Mouse (Mus musculus) thymus, postnatal 10 days (tissue): ENCODE results near the gene Gm20518.

Experiments used
- DNase-seq, 2 experiments: peaks; one replicate each; pipeline ENCODE4 v3.0.0; 2021; ENCODE audit warnings: low spot score in 2 of 2

Gm20518 gene

DNA sequence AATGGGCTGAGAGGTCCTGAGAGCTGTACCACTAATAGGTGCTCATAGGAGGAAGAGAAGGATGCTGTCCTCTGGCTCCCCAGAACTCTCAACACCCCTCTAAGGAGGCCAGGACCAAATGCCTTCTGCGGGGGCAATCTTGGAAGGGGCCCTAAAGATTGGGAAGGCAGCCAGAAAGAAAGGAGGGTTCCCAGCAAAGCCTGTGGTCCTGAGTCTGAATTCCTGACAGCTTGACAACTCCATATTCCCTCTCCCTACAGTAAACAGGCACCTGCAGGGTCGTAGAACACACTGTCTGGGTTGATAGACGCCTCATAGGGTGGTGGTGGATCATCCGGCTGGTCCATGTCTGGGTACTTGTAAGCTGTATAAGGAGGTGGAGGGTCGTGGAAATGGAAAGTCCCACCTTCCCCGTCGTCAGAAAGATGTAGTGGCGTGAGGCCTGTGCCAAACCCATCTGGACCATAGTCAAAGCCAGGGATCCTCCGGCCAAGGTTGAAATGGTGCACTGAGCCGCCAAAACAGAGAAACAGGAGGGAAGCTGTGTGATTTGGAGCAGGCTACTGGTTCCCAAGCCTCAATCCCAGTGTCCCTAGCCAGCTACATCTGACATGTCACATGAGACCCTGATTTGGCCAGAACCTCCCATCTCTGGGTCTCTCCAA is 47.6 kb downstream of the Gm20518 start:
- DNase-seq, result no peak

DNA sequence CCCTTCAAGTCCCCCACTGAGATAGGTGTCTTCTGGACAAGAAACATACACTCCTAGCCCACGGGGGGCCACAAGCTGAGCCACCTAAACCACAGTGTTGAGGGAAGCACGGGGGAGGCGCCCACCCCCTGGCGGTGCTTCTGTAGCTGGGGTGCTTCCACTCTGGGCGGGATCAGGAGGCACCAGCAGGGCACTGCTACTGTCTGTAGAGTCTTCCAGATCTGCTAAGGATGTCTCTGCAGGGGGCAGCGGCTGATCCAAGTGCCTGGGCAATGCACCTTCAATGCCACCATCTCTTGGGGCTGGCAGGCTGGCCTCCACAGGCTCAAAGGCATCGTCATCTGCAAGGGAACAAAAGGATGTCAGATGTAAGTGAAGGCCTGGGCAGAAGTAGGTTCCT is 49.0 kb downstream of the Gm20518 start:
- DNase-seq, result no peak

DNA sequence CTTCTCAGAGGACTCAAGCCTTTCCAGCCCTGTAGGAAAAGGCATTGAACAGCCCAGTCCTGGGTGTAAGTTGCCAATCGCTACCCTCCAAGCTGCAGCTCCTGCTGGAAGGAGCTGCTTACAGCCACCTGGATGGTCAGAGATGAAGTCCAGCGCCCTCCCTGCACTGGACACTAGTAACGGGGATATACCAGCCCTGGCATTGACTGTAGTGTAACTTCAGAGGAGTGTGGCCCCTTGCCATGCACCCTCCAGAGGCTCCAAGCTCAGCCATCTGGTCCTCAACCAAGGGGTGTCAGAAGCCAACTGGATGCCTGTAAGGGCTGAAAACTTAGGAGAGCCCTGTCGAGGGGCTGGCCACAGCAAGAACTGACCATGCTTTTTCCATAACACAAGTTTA is 51.5 kb downstream of the Gm20518 start:
- no peak for DNase-seq

DNA sequence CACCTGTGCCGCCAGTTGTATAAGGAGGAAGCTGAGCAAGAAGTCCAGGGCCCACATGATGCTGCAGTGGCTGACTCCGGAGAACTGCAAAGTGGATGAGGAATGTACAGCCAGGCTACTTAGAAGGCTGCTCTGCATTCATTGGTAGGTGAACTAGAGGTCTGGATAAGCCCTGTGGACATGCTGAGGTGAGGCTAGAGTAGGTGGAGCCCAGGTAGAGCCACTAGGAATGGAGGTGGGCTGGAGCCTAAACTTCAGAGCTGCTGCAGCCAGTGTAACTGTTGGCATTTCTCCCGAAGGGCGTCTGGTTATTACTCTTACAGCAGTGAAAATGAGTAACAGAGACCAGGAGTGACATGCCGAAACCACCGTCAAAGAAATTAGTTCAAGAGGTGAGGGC is 53.4 kb downstream of the Gm20518 start, which contains the start of gene Car15:
TSS of gene Car15 (minus strand) at position 314 of the 400 bp plus-strand sequence.
- no peak for DNase-seq

DNA sequence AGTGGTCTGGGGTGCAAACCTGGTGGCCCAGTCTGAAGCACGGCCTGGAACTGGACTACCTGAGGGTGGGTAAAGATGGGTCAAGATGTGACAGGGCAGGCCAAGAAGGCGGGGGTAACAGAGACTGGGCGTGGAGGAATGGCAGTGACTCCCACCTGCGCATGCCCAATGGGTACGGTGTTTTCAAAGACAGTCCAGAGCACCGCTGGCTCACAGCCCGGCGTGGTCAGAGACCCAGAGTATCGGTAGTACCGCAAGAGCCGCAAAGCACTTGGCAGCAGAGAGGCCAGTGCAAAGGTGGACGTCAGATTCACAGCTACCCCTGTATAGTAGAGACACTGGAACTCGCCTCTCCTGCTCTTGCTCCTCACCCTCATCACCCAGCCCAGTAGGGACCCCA is 56.0 kb downstream of the Gm20518 start:
- no peak for DNase-seq

DNA sequence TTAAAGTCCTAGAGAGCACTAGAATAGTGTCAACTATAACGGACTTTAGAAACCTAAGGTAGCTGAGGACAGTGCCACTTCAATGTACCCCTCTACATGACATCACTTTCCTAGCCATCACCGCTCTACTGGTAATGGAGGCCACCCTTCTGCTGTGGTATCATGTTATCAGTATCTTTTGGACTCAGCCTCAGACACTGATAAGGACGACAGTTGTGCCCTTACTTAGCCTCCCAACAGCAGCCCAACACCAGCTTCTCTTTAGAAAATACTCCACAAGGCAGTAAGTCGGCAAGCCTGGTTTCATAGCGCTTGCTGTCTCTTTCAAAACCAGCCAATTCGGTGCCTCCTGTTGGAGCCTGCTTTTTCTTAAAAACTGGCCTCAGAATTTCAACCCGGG is 56.9 kb downstream of the Gm20518 start:
- no peak for DNase-seq

DNA sequence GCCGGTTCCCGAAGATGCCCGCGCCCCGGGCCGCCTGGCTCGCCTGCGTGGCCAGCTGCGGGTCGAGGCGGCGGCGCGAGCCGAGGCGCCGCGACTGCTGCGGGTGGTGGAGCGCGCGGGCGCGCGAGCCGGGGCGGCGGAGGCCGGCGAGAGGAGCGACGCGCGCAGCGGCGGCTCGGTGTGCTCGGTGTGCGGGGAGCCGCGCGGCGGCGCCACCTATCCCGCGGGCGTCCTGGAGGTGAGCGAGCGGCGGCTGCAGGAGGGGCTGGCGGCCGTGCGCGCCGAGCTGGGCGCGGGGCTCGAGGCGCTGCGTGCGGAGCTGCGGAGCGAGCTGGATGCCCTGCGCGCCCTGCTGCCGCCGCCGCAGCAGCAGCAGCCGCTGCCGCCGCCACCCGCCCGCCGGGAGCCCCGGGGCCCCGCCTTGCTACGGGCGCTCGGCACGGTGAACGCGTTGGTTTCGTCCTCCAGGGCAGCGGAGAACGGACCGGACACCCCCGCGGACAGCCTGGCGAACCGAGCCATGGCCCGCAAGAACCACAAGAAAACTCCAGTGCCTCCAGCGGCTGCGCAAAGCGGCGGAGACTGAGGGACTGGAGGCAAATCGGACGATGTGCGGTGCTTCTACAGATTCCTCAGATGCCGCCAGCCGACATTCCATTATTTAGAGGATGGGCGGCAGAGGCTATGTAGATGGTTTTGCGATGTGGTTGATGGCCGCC is 57.6 kb downstream of the Gm20518 start:
- DNase-seq, result no peak

DNA sequence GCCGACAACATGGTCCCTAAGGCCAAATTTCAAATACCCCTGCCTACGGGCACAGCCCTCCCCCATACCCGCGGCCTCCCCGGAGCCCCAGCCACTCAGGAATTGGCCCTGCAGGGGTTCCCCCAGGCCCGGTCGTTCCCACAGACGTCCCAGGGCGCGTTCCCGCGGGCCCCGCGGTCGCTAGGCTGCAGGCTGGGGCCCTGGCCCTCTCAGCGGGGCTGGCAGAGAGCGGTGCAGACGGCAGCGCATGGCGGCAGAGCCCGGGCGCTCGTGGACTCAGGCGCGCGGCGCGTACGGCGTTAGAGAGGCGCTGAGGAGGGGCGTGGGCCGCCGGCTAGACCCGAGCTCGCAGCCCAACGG is 58.2 kb downstream of the Gm20518 start:
- no peak for DNase-seq

DNA sequence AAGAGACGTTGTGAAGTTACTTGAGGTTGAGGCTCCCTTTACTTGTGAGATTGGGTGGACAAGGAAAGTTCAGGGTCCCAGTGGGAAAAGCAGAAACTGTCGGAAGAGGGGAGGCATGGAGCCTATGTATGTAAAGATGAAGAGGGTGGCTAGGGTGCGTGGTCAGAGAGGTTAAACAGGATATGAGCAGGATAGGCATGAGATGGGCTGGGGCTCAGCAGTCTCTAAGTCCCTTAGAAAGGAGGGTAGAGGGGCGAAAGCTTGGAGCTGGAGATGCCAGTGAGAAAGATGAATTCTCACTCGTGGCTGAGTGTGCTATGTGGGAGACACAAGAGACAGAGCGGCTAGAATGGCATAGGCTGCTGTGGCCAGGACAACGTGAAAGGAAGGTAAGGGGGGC is 58.6 kb downstream of the Gm20518 start, which contains the start of gene B830017H08Rik:
TSS of gene B830017H08Rik (plus strand) at position 301 of the 400 bp plus-strand sequence.
- DNase-seq, result no peak

DNA sequence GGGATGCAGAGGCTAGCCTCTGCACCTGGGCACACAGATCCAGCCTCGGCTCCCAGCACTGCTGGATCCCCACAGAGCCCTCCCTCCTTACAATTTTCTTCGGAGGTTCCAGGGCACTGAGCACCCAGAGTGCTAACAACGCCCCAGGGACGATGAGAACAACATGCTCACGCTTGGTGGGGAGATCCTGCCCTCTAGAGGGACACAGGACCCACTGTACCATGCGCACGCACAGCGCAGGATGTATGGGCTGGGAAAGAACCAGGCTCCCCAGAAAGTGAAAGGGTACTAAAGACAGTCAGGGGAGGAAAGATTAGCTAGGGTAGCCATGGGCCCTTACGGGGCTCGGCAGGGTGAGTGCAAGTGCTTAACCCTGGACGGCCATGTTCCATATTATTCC is 59.7 kb downstream of the Gm20518 start:
- no peak for DNase-seq

DNA sequence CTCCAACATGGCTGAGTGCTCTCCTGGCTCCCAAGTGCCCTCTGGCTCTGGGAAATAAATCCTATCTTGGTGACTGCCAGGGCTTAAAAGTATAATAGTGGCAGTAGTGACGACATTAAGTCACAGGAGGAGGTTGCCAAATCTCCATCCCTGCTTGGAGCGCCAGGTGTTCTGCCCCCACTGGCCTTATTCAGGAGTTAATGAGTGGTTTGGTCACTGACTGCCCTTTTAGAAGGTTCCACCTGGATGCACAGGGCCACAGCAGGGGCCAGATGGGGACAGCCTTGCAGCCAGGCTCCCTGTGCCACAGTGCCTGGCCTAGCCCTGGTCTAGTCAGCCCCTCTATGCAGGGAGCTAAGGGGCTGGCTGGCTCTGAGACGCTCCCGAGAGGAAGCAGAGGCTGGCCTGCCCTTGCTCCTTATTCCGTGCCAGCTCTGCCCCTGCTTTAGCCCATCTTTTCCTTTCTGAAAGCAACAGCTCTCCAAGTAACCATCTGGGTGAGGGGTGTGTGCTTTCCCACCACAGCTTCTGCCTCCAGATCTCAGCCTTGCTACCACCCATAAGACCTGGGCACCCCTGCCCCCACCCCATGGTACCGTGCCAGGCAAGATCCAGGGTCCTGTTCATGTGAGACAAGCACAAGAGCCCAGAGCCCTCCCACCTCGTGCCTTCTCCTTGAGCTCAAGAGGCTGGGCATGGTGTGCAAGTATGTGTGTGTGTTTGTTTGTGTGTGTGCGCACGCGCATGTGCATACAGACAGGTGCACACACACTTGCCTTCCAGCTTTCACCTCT is 60.9 kb downstream of the Gm20518 start:
- DNase-seq, result no peak

DNA sequence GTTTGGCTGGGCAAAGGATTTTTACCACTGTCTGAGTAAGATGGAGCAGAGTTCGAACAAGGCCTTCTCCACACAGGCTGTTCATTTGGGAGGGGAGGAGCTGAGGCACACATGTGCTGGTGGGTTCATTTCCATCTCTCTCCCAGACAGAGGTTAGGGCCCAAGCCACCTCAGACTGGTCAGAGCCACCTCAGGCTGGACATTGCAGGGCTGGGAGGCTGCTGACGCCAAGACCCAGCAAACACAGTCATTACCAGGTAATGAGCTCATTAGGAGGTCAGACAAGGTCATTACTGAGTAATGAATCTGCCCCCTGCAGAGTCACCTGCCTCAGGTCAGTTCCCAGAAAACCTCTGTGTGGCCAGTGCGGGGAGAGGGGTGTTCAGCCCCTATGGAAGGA is 62.6 kb downstream of the Gm20518 start:
- DNase-seq, result no peak

DNA sequence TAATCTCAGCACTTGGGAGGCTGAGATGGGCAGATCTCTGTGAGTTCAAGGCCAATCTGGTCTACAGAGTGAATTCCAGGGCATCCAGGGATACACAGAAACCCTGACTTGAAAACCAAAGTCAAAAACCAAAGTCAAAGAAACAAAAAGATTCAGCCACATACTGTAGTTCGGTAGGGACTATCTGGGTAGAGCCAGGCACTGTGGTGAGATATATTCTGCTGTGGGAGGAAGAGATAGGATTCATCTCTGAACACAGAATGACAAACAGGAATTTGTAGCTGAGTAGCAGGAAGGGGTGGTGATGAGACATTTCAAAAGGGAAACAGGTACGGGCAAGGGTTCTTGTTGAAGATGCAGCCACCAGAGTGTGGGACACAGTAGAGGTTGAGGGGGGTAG is 63.2 kb downstream of the Gm20518 start:
- DNase-seq, result no peak

DNA sequence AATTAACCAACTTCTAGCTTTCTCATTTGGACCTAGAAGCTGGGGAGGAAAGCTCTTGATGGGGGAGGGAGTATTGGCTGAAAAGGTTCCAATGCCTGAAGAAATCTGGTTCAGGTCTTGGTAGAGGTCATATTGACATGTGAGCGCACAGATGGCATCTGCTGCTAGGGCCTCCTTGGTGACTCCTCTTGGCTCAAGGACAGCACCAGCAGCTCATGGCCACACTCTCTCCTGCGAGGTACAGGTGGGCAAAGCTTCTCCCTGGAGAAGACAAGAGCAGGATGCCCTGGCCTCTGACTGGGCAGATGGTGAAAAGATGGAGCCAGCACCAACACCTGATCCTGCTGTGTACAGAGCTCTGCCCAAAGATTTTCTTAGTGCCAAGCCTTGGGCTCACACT is 65.0 kb downstream of the Gm20518 start:
- no peak for DNase-seq

DNA sequence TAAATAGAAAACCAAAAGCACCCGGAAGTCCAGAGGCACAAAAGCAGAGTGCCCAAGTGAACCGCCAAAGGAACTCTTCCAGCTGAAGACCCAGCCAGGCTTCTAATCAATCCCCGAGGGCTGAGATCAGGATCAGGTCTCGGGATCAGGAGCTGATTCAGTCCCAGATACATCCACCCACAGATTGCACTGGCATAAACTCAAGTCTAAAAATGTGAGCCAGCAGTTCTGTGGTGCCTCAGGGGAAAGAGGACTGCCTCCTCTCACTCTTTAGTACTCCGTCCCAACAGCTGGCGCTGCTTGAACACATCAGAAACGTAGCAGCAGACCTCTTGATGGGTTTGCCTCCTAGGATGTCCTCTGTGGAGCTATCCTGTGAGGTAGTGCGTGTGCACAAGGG is 74.9 kb downstream of the Gm20518 start:
- DNase-seq, result no peak

DNA sequence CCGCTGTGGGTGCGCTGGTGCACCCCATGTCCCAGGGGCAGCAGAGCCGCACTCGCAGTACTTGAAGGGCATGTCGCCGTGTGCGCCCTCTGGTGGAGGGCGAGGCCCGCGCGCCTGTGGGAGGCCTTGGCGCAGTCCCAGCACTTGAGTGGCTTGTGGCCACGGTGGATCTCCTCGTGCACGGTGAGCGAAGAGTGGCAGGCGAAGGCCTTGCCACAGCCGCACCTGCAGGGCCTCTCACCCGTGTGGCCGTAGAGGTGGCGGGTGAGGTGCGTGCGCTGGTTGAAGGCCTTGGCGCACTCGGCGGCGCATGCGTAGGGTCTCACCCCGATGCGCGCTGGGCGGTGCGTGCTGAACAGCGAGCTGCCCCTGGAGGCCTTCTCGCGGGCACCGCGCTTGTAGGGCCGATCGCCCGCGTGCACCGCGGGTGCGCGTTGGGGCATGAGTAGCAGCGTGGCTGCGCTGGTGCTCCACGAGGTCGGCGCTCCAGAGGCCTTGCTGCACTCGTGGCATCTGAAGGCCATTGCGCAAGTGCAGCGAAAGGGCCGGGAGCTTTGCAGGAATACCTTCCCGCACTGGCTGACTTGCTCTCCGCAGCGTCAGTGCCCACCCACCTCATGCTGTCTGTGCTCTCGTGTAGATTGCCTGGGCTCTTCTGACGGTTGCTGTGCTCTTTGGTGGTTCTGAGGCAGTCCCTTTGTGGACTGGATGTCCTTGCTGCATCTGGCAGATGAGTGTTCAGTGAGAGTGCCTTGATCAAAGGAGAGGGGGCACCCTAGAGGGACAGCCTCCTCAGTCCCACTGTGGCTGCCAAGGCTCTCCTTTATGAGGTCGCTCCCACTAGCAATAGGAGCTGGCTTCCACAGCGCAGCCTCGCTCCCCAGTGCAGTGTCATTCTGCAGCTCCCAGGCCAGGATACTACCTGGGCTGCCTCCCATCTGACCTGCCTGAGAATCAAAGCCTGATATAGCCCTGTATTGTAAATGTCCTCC is 75.8 kb downstream of the Gm20518 start:
- DNase-seq, result peak; percentile 58 to 74

DNA sequence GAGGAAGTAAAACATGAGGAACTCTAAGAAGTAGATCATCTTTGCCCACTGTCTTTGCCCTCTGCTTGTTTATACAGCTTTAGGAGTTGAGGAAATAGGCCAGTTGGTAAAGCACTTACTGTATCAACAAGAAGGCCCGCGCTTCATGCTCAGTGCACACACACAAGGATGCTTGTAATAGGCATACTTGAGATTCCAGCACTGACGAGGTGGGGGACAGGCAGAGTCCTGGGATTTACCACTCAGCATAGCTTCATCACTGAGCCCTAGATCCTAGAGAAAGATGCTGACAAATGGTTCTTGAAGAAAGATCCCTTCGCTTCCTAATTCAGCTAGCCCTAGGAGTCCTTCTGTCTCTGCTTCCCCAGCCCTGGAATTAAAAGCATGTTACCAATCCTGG is 78.3 kb downstream of the Gm20518 start:
- DNase-seq, result no peak

DNA sequence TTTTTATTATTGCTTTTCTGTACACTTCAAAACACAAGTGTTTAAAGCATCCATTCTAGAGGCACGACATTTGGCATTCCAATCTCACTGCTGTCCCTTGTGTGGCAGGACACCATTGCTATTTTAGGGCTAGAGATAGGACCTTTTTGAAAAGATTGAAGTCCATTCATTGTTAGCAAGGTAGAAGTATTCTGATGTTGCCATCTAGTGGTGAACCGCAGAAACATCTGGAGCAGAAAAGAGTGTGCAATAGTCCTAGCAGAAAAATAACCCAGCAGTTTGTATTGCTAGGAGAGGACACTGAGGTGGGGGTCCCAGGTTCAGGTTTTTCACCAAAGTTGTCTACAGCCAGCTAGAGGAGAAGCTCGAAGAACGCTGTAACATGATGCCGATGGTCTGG is 79.4 kb downstream of the Gm20518 start:
- DNase-seq, result no peak

DNA sequence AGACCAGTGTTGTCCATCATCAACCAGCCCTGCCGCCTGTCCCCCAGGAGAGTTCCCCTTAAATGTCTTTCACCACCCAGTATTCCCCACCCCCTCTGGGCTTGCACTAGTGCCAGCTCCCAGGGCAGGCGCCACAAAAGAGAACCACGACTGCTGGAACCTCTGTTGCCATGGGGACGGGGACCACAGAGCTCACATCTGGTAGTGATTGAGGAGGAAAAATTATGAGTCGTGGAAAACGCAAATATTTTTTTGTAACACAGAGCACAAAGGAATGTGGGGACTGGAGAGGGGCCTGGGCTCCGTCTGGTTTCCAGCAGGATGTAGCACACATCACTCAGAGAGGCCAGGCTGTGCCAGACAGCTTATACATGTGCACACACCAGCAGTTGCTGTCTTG is 81.8 kb downstream of the Gm20518 start:
- no peak for DNase-seq

DNA sequence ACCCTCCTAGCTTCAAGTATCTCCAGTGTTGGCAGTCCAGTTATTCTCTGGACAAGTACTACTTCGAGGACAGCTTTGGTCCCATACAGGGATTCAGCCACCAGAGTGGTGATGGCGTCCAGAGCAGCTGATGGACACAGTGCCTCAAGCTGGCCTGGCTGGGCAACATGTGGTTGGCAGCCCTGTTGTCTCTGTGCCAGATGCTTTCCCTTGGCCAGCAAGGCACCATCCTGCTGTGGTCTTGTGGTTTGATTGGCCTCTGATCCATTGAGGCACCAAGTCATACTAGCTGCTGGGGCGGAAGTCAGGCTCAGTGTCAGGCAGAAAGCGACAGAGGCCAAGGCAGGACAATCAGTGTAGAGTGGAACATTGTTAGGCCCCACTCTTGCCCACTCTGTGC is 82.3 kb downstream of the Gm20518 start:
- no peak for DNase-seq

DNA sequence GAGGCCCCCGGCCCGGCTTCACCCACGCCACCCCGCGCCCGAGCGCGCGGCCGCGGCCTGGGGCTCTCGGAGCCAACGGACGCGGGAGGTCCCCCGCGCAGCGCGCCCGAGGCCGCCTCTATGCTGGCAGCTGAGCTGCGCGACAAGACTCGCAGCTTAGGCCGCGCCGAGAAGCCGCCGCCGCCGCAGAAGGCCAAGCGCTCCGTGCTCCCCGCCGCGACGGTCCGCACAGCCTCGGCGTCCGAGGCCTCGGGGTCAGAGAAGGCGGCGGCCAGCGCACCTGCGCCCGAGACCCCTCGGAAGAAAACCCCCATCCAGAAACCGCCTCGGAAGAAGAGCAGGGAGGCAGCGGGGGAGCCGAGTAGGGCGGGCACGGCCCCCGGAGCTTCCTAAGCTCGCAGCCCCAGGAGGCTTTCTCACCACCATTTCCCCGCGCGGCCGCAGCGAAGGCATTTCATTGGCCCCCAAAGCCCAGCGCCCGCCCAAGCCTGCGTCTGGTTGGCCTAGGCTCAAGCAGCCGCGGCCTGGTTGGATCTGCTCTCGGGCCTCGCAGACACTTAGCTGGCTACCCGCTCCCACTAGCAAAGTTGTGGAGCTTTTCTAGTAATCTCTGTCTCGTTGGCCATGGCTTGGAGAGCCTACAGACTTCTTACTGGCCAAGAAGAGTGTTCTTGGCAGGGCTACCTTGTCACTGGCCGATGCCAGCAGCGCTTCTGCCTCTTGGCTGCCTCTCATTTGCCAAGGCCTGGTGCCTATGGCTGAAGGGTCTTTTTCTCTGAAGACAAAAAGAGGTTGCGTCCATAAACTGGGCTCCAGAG is 84.1 kb downstream of the Gm20518 start:
- peak; percentile 89 to 93 for DNase-seq
